Mouse (Mus musculus) ovary, postnatal 36 days (tissue): Measurements from ENCODE around the gene Msl1.

Experiments
- DNase-seq: peaks from one replicate; pipeline ENCODE4 v3.0.0; 2022; ENCODE audit warnings: low spot score, mixed read lengths

Msl1 gene

DNA sequence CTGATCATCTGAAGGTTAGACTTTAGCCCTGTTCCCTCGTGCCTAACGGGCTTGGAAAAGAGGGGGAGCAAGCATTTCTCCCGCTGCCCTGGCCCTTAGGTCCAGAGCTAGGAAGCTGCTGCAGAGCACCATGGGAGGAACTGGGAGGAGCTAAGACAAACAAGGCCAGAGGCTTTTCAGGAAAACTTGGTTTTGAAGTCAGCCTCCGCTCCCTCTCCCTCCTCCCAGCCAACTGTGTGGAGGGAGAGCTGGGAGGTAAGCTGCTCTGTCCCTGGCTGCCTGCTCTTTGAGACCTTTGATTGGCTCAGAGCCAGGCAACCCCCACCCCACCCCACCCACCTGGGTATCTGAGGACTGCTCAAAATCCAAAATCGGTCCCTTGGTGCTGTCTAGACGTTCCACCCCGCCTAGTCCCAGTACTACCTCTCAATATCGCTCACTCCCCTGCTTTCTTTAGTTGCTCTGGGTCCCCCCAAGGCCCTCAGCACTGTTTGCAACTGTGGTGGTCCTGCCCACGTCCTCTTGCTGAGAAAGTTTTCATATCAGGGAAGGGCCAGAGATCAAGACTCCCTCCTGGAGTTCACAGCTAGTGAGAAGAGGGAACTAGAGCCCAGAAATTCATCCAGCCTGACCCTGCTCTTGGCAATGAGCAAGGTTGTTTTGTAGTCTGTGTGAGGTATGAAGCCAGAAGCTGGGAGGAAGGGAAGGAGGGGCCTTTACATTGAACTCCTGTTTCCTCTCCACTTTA is 18.3 kb upstream of the Msl1 start:
- peak; percentile 69 for DNase-seq

DNA sequence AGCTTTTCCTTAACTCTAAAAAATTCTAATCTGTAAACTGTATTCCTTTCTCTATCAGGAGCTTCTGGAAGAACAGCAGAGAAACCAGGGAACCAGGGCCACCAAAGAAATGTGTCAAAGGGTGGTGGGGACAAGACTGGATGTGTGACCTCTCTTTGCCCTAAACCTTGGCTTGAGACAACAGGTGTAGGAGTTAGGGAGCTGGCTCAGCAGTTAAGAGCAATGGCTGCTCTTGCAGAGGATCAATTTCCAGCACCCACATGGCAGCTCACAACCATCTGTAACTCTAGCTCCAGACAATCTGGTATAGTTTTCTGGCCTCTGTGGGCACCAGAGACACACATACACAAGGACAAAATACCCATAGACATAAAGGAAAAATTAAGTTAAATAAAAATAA is 17.4 kb upstream of the Msl1 start:
- DNase-seq: no peak

DNA sequence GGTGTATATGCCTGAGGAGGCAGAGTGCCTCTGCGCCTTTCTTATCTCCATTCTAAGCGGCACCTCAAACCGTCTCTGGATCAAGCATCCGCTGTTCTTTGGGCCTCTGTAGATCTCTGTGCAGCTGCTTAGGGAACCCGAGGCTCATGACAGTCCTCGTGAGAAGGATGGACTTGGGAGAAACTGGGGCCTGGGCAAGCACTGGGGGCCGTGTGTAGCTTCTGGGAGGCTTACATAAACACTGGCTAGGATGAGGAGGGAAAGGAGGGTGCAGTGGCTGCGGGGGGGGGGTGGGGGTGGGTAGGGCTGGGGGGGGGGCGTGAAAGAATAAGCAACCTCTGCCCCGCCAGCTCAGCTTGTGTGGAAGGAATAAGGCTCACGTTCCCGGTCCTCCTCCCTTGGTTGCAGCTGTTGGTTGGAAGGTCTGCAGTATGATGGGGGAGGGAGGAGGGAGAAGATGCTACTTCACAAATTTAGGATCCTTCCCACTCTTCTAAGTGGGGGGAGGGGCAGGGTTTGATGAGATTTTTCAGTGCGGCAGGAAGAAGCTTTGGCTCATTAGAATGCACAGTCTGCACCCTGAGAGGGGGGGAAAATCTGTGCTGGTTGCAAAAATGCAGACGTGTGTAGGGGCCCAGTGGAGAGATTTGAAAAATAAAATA is 13.3 kb upstream of the Msl1 start:
- DNase-seq: peak; percentile 29

DNA sequence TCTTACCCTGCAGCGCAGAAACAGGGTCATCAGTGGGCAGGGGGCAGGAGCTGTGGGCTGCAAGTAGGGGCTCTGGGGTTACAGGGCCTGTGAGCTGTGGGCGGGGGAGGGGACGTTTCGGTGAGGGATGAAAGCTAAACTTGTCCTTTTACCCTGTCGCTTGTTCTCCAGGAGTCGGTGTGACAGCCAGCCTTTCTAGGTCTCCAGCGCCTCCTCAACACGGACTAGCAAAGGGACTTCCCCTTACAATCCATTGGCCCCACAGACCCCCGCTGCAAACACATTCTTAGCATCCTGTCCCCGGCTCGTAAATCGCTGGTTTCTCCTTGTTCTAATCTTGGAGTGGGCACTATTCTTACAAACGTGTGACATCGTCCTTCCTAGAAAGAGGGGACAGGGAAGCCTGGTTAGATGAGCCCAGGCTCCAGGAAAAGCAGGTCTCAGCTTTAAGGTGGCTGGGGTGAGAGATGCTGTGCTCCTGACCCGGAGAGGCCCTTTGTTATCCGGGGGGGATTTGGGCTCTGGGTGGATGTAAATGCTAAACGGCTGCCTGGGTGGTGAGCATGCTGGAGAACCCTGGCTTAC is 12.6 kb upstream of the Msl1 start:
- DNase-seq: peak; percentile 36

DNA sequence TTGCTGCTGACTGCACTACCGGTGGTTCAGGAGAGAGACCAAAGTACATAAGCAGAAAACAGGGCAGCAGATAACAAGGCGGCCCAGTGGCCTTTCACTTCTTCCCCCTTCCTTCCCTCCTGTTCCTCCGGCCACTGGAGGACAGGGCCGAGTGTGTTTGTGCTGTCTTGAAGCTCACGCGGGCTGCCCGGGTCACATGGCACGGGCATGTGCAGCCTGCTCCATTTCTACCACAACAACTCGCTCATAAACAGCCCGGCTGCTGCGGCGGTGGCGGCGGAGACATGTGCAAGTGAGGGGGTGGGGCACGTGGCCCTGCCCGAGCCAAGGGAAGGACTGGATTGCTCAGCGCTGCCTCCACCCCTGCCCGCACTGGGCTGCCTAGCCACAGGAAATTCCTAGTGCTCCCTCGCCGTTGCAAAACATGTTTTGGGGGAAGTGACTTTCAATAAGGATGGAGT is 12.1 kb upstream of the Msl1 start:
- DNase-seq: peak; percentile 96

DNA sequence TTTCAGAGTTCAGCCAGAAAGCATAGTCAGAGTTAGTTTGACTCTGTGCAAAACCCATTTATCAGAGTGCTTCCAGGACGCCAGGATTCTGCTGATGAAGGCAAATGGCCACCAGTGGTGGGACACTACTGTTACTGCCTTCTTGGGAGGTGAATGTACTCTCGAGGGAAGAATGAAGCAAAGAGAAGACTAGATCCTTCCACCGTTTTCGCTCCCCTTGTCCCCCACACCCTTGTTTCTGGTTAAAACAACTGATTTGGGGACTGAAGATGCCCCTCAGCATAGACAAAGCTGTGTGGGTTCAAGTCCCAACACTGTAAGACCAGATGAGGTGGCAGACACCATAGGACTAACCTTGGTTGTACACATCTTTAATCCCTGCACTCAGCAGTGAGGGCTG is 11.2 kb upstream of the Msl1 start:
- DNase-seq: no peak

DNA sequence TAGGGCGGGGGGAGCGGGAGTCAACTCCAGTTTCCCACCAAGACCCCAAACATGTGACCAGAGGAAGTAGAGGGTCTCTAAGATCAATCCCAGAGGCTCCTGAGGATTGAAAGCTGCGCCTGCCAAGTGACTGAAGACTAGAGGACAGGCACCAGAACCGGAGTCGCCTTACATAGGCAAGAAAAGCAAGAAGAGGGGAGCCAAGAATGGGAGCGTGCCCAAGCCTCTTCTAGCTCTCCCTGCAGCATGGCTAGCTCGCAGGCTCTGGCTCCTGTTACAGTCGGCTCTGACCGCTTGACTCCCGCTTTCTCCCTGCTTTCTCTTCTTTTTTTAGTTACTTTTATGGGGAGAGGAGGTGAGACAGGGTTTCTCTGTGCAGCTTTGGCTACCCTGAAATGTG is 10.1 kb upstream of the Msl1 start:
- DNase-seq: peak; percentile 27

DNA sequence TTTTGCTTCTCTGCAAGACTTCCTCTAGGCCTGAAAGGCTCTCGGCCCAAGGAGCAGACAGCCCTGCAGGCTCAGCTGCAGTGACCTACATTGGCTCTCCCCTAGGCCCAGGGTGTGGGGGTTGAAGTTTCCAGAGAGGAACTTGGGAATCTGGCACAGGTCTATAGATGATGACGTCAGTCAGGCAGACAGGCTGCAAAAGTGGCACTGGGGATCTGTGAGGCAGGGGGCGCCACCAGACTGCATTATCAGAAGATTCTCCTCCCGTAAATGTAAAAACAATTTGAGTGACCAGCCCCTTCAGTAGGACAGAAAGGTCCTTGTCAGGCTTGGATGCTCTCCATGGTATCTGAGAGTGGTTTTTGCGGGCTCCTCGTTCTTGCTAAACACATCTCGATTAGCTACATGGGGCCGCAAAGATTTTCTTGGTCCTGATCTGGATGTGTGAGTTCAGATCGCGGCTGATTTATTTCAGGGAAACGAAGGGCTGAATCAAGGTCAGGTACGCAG is 9.5 kb upstream of the Msl1 start:
- peak; percentile 75 for DNase-seq

DNA sequence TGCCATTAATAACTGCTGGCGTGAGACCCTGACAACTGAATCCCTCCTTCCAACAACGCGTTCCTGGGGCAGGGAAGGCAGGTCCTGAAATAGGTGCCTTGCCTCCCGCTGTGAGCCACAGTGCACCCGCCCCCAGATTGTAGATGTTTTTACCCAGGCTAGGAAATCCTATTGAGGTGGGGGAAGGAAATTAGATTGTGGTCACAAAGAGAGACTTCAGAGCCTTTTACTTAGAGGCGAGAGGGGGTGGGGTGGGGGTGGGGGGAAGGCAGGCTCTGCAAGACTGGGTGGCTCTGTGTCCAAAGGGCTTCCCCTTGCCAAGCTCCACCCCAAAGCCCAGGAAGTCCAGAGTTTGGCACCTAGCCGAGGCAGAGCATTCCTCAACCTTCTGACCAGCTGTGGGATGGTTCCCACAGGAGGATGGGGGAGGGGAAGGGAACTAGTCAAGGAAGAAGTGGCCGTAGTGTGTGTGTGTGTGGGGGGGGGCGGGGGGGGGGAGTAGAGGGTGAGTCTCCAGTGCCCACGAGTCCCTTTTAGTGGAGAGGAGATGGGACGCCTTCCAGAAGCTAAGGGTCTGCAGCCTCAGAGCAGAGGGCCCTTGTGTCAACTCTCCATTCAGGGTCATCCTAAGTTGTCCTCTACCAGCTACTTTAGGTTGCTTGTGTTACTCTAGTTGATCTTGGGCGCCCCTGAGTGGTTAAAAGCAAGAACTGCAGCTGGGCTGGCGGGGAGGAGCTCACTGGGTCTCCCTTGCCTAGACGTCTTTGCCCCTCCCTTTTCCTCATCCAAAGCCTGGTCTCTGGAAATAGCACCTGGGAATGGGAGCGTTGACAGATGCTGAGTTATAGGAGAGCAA is 8.7 kb upstream of the Msl1 start:
- peak; percentile 94 for DNase-seq

DNA sequence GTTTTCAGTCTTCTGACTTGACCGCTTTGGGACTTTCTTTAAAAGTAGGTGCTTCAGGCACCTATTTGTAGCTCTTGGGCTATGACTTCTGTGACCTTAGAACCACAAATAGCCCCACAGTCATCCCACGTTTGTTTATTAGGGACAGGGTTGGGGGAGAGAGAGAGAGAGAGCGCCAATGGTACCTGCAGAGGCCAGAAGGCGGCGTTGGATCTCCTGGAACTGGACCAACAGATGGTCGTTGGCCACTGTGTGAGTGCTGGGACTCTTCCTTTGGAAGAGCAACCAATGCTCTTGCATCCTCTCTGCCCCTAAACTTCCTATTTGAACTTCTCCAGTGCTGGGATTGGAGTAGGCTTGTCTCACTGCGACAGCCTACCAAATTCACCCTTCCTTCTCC is 8.1 kb upstream of the Msl1 start:
- no peak for DNase-seq

DNA sequence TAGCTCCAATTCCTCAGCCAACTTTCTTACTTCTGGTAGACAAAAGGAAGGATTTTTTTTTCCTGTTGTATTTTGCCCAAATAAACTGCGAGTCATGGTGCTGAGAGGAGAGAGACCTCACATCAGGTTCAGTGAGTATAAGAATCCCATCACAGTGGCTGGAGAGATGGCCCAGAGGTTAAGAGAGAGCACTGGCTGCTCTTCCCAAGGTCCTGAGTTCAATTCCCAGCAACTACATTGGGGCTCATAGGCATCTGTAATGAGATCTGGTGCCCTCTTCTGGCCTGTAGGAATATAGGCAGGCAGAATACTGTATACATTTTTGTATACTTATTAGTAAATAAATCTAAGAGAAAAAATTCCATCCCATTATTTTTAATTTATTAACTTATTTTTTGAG is 7.6 kb upstream of the Msl1 start:
- DNase-seq: no peak

DNA sequence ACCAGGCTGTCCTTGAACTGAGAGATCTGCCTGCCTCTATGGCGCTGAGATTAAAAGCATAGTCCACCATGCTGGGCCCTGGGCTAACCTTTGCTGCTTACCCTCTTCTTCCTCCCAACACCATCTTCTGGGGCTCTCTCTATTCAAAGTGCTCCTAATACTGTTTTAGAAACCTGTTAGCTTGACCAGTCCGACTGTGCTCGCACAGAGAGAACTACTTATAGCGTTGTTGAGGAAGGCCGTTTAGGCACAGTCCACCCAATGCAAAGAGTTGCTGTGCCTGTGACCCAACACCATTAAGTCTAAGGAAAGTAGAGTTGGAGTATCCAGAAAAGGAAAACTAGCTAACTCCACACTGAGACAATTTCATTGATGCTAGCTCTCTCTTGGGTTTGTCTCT is 7.2 kb upstream of the Msl1 start:
- no peak for DNase-seq

DNA sequence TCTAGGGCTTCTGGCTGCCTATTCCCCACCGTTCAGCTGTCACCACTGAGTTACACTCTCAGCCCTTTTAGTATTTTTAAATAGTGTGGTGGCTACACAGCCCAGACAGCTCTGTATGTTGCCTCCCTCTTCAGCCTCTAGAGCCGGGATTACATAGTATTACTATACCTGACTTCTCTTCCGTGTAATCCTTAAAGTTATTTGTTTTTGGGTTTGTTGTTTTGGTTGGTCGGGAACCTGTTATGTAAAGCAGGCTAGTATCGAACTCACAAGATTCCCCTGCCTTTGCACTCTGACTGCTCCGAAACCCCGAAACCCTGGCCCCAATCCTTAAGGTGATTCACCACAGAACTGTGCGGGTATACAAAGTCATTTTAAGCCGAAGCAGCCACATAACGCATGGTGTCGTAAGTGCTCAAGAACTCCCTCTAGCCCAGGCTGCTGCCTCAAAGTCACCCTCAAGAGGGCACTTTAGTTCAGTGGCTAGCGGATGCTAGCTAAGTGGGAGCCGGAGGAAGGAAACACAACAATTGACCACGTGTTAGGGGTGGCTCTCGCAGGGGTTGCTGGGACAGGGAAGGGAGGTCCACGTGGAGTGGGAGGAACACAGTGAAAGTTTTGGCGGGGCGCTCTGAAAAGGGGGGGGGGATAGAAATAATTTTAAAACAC is 6.6 kb upstream of the Msl1 start:
- DNase-seq: peak; percentile 84

DNA sequence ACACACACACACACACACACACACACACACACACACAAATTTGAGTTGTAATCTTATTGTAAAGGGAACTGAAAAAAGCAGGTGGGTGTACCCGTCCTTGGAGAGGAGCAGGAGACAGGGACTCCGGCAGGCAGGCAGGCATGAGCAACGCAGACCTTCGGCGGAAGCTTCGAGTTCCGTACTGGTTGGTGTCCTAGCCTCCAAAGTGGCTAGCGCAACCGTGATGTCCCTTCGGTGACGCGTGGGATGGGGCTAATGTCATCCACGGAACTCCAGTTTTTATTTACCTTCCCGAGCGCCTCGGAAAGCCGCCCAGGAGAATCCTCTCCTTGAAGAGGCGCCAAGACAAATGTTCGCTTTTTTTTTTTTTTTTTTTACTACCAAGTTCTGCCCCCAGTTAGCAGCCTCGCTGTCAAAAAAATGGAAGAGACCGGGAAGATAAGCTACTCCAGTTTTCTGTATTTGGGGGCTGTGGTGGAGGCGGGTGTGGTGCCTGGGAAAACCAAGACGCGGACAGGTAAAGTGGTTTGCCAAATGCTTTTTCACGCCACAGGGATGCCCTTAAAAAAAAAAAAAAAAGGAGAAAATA is 6.0 kb upstream of the Msl1 start:
- DNase-seq: peak; percentile 47

DNA sequence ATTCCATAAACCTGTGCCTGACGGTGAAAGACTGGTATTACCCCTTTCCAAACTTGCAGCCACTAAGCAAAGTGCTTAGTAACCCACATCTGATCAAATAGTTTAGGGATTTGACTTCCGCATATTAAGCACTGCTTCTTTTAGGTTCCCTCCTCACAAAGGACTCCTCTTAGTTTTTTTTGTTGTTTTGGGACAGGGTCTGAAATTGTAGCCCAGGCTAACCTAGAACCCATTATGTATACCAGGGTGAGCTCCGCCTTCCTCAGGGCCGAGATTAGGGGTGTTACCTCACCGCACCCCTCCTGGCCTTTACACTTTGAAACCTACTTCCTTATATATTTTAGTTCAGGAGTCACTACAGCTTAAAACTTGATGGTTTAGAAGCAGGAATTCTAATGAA is 5.5 kb upstream of the Msl1 start:
- DNase-seq: no peak

DNA sequence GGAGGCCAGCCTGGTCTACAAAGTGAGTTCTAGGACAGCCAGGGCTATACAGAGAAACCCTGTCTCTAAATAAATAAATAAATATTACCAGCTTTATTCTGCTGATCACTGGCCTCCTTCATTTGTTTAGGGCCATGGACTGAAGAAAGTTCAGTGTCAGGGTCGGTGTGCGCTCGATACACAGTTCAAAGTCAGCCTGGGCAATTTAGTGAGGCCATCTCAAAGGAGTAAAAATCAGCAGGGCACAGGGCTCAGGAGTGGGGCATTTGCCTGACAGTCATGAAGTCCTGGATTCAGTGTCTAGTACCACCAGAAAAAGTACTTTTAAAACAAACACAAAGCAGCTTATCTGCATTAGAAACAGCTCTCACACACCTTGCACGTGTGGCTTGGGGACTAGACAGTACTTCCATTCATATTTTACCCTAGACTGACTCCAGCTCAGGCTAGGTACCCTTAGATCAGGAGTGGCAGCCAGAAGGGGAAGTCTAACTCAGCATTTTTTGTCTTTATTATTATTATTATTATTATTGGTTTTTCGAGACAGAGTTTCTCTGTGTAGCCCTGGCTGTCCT is 4.6 kb upstream of the Msl1 start:
- DNase-seq: no peak

DNA sequence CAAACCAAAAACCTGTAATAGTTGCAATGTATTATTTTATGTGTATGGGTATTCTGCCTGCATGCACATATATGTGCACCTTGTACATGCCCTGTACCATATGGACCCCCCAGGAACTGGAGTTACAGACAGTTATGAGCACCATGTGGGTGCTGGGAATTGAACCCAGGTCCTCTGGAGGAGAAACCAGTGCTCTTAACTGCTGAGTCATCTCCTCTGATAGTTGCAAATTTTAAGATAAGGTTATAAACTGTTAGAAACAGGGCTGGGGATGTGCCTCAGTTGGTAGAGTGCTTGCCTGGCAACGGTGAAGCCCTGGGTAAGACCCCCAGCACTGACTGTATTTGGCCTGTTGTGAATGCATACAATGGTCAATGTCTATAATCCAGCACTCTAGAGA is 3.9 kb upstream of the Msl1 start:
- DNase-seq: no peak

DNA sequence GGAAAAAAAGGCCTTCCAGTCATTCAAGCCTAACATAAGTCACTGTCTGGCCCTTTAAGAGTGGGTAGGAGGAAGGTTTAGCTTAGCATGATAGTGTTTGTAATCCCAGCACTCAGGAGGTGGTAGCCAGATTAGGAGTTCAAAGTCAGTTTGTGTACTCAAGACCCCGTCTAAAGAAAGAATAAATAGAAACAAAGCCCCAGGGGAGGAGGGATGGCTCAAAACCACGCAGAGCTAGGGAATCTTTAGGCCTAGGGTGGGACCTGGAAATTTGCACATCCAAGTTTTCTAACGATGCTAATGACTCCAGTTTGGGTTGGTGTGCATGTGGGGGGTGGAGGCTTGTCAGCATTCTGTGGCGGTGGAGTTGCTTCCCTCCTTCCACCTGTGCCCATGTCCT is 3.2 kb upstream of the Msl1 start:
- DNase-seq: no peak

DNA sequence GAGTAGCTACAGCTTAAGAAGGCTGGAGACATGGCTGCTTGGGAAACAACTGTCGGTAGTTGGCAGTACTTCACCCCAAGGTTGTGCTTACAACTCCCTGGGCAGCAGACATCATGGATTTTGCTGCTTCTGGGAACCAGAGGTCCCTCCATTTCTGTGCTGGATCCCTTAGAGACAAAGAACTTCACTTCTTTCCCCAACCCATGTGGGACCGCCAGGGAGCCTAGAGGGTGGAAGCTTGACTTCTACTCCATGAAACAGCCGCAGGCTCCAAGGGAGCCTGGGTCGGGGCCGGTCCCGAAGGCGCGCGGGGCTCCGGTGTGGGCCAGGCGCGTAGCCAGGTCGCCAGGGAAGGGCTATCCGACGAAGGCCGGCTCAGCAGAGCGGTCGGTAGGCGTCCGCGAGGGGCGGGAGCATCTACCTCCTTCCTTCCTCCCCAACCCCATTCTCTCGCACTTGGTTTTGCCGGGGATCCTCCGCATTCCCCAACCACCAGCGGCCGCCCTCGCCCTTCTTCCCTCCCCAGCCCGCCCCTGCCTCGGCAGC is 774 bp upstream of the Msl1 start:
- peak; percentile 83 for DNase-seq

DNA sequence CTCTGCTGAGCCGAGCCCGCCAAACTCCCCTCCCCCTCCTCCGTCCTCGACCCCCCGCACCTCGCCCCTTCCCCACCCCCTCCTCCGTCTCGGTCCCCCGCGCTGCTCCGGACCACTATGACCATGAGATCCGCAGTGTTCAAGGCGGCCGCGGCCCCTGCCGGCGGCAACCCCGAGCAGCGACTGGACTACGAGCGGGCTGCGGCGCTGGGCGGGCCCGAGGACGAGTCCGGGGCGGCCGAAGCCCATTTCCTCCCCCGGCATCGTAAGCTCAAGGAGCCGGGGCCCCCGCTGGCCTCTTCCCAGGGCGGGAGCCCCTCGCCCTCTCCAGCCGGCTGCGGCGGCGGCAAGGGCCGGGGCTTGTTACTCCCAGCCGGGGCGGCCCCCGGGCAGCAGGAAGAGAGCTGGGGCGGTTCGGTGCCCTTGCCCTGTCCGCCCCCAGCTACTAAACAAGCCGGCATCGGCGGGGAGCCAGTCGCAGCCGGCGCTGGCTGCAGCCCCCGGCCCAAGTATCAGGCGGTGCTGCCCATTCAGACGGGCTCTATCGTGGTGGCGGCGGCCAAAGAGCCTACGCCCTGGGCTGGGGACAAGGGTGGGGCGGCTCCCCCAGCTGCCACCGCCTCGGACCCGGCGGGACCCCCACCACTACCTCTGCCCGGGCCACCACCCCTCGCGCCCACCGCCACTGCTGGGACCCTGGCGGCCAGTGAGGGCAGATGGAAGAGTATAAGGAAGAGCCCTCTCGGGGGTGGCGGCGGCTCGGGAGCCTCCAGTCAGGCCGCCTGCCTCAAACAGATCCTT is 598 bp downstream of the Msl1 start:
- no peak for DNase-seq
